Mouse (Mus musculus) kidney, adult 2 months (tissue): ENCODE results near the gene Tekt4. TPM values are rescaled to one million over a fixed set of nuclear protein-coding genes. Genes with fewer than 3 reads are reported as not detected.

Source experiments
- DNase-seq: peaks from one replicate; pipeline ENCODE4 v3.0.0; 2021
- H3K27ac ChIP-seq: fragments of 200-500 bp; 2 replicates; pipeline ENCODE4 v1.5.1; 2012; ENCODE audit warnings: low read depth, low read length, control low read depth, inconsistent platforms; ENCODE audit not compliant: insufficient read depth
- H3K27me3 ChIP-seq: fragments of 200-500 bp; replicated peaks from 2 replicates; pipeline ENCODE4 v1.6.1; 2012; ENCODE audit warnings: mild to moderate bottlenecking, moderate library complexity, low read length, inconsistent platforms; ENCODE audit not compliant: control insufficient read depth, insufficient read depth
- H3K36me3 ChIP-seq: fragments of 200-500 bp; 2 replicates; pipeline ENCODE4 v1.6.1; 2012; ENCODE audit warnings: mild to moderate bottlenecking, moderate library complexity, low read length, inconsistent platforms; ENCODE audit not compliant: control insufficient read depth, insufficient read depth
- H3K4me1 ChIP-seq: fragments of 200-500 bp; 2 replicates; pipeline ENCODE4 v1.6.1; 2011; ENCODE audit warnings: low read length; ENCODE audit not compliant: control insufficient read depth, insufficient read depth
- H3K4me3 ChIP-seq: fragments of 200-500 bp; 2 replicates; pipeline ENCODE4 v1.5.1; 2011; ENCODE audit warnings: mild to moderate bottlenecking, low read depth, low read length, control low read depth; ENCODE audit not compliant: insufficient read depth
- CTCF ChIP-seq: fragments of 200-500 bp; conservative IDR thresholded peaks from 2 replicates; pipeline ENCODE4 v1.5.1; 2011; ENCODE audit warnings: low read depth, mild to moderate bottlenecking, control low read depth, low read length, moderate library complexity, mixed read lengths; ENCODE audit not compliant: insufficient read depth, insufficient read length
- POLR2A ChIP-seq: fragments of 200-500 bp; IDR thresholded peaks from one replicate; pipeline ENCODE4 v1.6.1; 2011; ENCODE audit warnings: low read depth, low read length, control low read depth
- WGBS: fragments of 180-500 bp; shearing (Covaris S2); methylation state at CpG from one replicate; pipeline ENCODE4 v1.1.7; 2018; 5-methylcytosine and 5-hydroxymethylcytosine counted together
- polyA plus RNA-seq: library from polyadenylated mRNA; depleted of rRNA; stranded (reverse); fragments of >200 nt; gene quantifications from 2 replicates; pipeline ENCODE4 v1.2.3, GENCODE M21; 2012; rRNA removed

Gene Tekt4
- 0.07 and 0.08 TPM in 2 replicates for polyA plus RNA-seq

- no peak for TF ChIP-seq POLR2A
- no peak for TF ChIP-seq CTCF
Measured at GRCm38 (mm10) chr17:25454272-25454671, at the start of gene Tekt4. Tekt4 (plus strand) TSS chr17:25454615.

GRCm38 (mm10) chr17:25405224-25405895, 49.1 kb upstream of the Tekt4 start:
- Histone ChIP-seq H3K4me1 (0 out of 2 replicates have a peak, but pooled peaks cover 3% of the 10 kb centered on the region), H3K27ac (no peak overlapping the region), H3K36me3 (no peaks in the 10 kb centered on the region), H3K27me3 (no peaks in the 10 kb centered on the region), H3K4me3 (no peak overlapping the region)
- DNase-seq: no peak
- TF ChIP-seq POLR2A (no peak), CTCF (no peak)
- 13% methylated on average over 10 of the region's 10 CpGs for WGBS

More at GRCm38 (mm10) chr17:25454272-25454671, at the start of gene Tekt4:
- Histone ChIP-seq H3K4me3 (no peak within 1 kb of the TSS), H3K36me3 (no peaks in the 10 kb centered on the region), H3K27ac (no peak within 1 kb of the TSS), H3K27me3 (no peaks in the 10 kb centered on the region), H3K4me1 (no peaks in the 10 kb centered on the region)
- no peak for DNase-seq
- WGBS: 53% methylated on average over 2 of the region's 2 CpGs

- no peaks in the 10 kb centered on the region for H3K27me3 ChIP-seq
- H3K36me3 ChIP-seq: no peaks in the 10 kb centered on the region
- WGBS: 37% methylated on average over 6 of the region's 6 CpGs
- H3K4me3 ChIP-seq: no peak overlapping the region
- no peak for DNase-seq
- 0 out of 2 replicates have a peak, but pooled peaks cover 3% of the 10 kb centered on the region for H3K4me1 ChIP-seq
- no peak overlapping the region for H3K27ac ChIP-seq
- TF ChIP-seq CTCF (0 out of 2 replicates have a peak, but pooled peaks have one; percentile 14), POLR2A (no peak)
Measured at GRCm38 (mm10) chr17:25406011-25406441, 48.4 kb upstream of the Tekt4 start.

GRCm38 (mm10) chr17:25407352-25407751, 47.1 kb upstream of the Tekt4 start:
- no peak for DNase-seq
- no peak for TF ChIP-seq CTCF
- no peak for TF ChIP-seq POLR2A
- Histone ChIP-seq H3K4me3 (no peak overlapping the region), H3K27ac (no peak overlapping the region), H3K4me1 (0 out of 2 replicates have a peak, but pooled peaks cover 3% of the 10 kb centered on the region), H3K36me3 (no peaks in the 10 kb centered on the region), H3K27me3 (no peaks in the 10 kb centered on the region)
- 81% methylated on average over 4 of the region's 4 CpGs for WGBS

GRCm38 (mm10) chr17:25408302-25408999, 46.0 kb upstream of the Tekt4 start:
- Histone ChIP-seq H3K27me3 (no peaks in the 10 kb centered on the region), H3K27ac (no peak overlapping the region), H3K4me1 (0 out of 2 replicates have a peak, but pooled peaks cover 3% of the 10 kb centered on the region), H3K4me3 (no peak overlapping the region), H3K36me3 (no peaks in the 10 kb centered on the region)
- no peak for DNase-seq
- TF ChIP-seq CTCF (no peak), POLR2A (no peak)
- WGBS: 83% methylated on average over 7 of the region's 7 CpGs

GRCm38 (mm10) chr17:25409621-25410020, 44.8 kb upstream of the Tekt4 start:
- H3K4me1 ChIP-seq: 0 out of 2 replicates have a peak, but pooled peaks cover 7% of the 10 kb centered on the region
- H3K27ac ChIP-seq: no peak overlapping the region
- no peaks in the 10 kb centered on the region for H3K27me3 ChIP-seq
- DNase-seq: no peak
- H3K4me3 ChIP-seq: no peak overlapping the region
- no peaks in the 10 kb centered on the region for H3K36me3 ChIP-seq
- TF ChIP-seq CTCF: no peak
- no peak for TF ChIP-seq POLR2A
- 71% methylated on average over 7 of the region's 7 CpGs for WGBS

GRCm38 (mm10) chr17:25410180-25410579, 44.2 kb upstream of the Tekt4 start:
- H3K27ac ChIP-seq: no peak overlapping the region
- 78% methylated on average over 6 of the region's 6 CpGs for WGBS
- no peak overlapping the region for H3K4me3 ChIP-seq
- H3K27me3 ChIP-seq: no peaks in the 10 kb centered on the region
- TF ChIP-seq POLR2A (no peak), CTCF (no peak)
- H3K36me3 ChIP-seq: no peaks in the 10 kb centered on the region
- H3K4me1 ChIP-seq: 0 out of 2 replicates have a peak, but pooled peaks cover 7% of the 10 kb centered on the region
- no peak for DNase-seq
